Mouse (Mus musculus) c-Kit-positive CD71-positive TER-119-positive erythroid progenitor cells, embryonic 14.5 days (primary cell): ENCODE results near the gene Soat1.
A peak's percentile ranks its signal among the peaks of the same experiment; 100 is the strongest.
"Not testable (repeated sequence)": the region's sequence is repeated elsewhere in the genome, so short reads cannot be mapped to it uniquely, and the experiment has no call there.

Experiments used
- DNase-seq: peaks from one replicate; pipeline ENCODE4 v3.0.0-alpha.2; 2013; ENCODE audit warnings: low spot score

Gene Soat1

DNA sequence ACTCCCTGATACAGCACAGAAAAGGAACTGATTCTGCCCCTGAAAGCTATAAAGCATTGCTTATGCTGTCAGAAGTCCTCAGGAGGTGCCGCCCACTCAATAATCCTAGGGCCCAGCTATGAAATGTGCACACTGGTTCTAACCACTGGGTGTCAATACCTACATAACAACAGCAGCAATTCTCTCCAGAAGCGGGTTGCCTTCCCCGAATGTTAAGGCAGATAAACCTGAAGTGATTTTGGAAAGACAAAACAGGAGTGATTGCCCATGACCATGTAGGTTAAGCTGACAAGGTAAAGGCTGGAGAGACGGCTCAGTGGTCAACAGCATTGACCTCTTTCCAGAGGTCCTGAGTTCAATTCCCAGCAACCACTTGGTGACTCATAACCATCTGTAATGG, 48.4 kb downstream of the Soat1 start:
- DNase-seq: no peak

DNA sequence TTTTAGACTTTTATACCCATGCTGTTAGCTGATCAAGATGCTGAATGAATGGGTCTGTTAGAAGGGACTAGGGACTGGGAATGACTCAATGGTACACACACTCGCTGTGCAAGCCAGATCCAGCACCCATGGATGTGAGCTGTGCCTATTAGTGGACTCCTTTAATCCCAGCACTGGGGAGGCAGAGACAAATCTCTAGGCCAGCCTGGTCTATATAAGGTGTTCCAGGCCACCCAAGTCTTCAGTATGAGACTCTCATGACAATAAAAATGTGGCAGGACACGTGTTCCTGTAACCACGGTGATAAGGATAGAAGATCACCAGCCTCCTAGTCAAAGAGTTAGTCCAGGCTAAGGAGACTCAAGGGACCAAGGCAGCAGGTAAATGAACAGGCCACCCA, 50.1 kb downstream of the Soat1 start:
- DNase-seq: no peak

DNA sequence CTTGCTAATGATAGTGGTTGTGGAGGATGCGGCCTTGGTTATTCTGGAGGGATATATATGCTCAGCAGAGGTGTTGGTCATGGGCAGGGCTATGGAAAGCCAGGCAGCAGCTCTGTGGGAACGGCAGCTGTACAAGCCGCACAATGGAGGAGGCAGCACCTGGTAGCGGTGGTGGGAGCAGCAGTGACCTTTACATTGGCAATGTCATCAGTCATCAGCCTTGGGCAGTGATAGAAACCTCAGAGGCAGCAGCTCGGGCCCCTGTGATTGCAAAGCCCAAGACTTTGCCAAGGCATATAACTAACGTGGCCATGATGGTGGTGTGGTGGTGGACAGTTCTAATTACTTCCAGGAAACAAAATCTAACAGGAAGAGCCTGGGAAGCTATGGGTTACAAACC, 50.6 kb downstream of the Soat1 start:
- DNase-seq: no peak

DNA sequence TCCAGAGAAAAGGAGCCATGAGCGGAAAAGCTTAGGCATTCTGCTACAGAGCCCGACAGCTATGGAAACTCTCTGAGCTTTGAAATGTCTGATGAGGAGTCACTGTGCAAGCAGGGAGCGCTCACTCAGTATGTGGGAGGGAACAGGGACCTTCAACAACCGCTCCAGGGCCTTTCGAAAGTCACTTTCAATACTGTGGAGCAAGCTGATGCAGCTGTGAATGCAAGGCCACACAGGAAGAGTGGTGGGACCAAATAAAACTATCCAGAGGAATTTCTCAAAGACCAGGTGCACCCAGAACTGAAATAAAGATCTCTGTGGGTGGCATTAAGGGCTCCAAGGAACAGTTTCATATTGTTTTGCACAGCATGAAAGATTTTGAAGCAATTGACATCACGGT, 51.3 kb downstream of the Soat1 start:
- DNase-seq: no peak

DNA sequence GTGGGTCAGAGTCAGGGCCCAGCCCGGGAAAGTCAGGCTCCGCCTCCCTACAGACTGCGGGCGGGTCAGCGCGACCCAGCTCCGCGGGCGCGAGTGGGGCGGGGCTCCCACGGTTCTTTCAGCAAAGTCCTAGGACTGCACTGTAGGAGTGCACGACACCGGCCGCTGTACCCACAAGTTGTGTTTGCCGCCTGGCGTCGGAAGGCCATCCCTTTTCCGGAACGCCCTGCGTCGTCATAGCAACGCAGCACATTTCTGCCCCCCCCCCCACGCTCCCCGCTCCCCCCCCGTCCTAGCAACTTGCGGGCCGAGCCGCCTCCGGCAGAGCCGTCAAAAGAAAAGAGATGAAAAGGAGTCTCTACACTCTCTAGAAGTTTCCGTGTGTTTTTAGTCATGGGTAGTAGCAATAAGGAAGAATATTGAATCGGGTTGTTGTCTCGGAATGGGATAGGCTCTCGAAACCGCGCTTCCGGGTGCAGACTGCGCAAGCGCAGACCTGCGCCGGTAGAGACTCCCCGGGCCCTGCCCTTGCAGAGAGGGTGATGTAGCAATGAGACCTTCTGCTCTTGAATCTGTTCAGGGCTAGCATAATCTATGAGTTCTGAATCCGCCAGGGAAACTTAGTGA, 53.3 kb downstream of the Soat1 start, which contains the start of gene Axdnd1:
TSS of gene Axdnd1 (minus strand) at position 489 of the 627 bp plus-strand sequence.
- DNase-seq: peak; percentile 85

DNA sequence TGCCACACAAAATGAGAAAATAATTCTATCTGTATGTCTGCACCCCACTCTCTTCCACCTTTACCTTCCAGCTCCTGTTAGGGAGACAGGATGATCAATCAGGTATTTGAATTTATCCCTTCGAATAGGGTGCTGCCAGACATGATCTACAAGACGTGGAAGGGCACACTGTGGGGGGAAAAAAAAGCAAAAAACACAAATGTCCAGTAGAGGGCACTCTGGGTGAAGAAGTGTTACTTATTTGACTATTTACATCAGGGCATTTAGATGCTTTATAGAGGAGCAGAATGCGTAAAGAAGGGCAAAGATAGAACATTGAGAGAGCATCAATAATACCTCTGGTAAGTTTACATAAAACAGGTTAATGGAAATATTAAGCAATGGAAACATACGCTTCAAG, 56.0 kb downstream of the Soat1 start:
- DNase-seq: peak; percentile 59

DNA sequence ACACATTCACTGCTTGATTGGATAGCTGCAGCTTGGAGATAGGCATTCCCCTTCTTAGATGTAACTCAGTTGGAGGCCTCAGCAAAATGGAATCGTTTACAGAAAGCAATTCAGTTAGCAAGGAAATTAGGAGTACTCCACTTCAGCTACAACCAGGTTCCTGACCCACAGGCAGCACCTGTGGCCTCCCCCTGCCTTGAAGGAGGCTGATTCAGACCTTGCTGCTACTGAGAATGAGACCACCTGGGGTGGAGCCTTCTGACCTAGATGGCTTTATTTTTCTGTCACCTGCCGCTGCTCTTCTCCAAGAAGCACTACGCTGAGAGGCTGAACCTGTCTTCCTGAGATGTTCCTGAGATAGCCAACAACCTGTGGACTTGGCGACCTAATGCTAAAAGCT, 65.6 kb downstream of the Soat1 start:
- no peak for DNase-seq

DNA sequence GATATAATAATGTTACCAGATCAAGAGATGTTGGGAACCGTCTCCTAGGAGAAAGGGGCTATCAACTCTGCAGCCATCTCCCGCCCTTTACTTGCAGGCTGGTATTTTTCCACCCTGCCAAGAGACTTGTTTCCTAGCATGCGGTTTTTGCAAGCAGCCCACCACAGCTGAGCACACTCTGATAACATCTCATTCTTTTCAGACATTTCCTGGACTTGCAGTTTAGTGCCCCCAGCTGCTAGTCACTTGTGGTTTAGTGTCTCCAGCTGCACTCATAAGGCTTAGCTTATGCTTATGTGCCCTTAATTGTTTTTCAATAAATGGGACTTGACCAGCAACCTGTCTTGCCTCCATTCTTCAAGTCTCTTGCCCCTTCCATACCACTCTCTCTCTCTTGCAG, 66.1 kb downstream of the Soat1 start:
- DNase-seq: no peak

DNA sequence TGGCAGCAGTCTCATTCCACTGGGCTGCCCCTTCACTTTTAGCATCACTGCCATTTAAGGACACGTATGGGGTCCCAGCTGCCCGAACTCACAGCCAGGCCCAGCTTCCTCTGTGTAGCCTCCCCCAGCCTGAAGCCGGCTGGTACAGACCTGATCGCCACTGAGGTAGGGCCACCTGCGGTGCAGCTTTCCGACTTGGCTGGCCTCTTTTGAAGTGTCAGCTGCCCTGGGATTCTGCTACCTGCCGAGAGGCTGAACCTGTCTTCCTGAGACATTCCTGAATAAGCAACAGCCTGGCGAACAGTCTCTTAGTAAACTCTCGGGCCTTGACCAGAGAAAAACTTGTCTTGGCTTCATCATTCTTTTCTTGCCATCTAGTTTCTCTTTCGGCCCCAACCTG, 70.9 kb downstream of the Soat1 start:
- no peak for DNase-seq

DNA sequence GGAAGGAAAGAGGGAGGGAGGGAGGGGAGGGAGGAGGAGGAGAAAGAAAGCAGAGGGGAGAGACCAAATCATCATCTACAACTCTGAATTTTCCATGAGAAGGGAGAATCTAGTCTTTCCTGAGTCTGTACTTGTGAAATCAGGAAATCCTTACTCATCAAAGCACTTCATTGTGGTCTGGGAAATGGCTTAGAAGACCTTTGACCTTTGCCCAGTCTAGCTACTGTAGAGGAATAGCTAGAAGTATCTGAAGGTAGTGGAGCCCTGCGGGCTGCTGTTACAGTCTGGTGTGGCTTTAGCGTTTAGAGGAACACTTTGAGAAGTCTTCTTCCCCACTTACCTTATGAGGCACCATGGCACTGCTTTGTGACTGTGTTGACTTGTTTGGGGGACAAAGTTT, 71.6 kb downstream of the Soat1 start:
- DNase-seq: no peak

DNA sequence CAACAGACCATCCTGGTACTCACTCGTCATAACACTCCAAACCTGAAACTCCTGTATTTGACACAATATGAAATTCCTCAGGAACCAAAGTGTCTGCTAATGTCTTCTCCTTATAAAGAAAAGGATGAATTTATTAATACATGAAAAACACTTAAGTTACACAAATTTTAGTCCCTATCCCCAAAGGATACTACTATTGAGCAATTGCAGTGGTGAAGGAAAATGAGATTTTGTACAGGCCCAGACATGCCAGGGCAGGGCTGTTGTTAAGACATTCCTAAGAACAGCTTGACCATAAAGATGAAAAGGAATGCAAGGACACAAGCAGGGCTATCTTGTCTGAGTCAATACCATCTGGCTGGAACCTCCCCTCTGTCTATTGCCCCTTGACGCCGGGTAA, 74.0 kb downstream of the Soat1 start:
- not testable (repeated sequence) for DNase-seq

DNA sequence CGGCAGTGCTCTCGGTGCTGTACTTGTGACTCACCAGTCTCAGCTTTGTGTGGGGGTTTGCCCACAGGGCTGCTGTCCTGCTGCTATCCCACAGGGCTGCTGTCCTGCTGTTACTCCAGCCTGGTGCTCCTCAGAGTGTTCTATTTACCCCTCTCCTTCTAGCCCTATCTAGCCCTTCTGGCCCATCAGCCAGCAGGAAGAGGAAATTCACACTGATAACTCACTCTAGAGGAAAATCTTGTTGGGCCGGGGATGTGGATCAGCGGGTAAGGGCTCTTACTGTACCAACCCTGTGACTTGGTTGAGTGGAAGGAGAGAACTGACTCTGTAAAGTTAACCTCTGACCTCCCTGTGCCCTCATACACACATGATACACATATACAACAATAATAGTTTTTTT, 81.0 kb downstream of the Soat1 start:
- DNase-seq: no peak

DNA sequence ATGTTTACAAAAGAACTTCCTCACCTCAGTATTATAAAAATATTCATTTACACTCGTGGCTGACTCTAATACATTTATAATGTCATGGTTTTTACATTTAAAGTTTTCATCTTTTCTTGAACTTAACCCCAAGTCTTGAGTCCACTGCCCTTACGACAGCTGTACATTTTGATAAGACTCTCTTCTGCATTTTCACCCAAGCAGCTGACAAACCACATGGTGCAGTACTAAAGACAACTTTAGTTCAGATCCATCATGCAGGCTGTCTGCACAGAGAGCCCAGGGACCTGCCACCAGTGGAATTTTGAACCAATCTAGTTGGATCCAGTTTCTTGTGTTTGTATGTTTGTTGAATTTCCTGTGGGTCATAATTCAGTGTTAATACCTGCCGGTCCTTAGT, 87.3 kb downstream of the Soat1 start:
- peak; percentile 28 for DNase-seq

DNA sequence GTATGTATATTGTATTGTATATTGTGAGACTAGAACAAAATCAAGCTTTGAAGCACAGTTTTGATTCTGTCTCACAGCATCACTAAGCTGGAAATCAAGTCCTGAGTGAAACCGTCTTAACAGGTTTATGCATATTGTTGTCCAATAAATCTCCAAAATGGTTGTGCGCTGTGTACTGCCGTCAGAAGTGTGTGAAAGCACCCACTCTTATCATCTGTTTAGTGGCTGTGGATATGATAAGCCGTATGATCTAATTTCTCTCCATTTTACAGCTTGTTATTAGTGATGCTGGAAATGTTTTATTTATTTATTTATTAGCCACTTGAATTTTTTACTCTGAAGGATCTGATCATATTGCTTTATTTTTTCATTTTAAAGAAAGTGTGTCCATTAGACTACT, 87.9 kb downstream of the Soat1 start:
- peak; percentile 9 for DNase-seq

DNA sequence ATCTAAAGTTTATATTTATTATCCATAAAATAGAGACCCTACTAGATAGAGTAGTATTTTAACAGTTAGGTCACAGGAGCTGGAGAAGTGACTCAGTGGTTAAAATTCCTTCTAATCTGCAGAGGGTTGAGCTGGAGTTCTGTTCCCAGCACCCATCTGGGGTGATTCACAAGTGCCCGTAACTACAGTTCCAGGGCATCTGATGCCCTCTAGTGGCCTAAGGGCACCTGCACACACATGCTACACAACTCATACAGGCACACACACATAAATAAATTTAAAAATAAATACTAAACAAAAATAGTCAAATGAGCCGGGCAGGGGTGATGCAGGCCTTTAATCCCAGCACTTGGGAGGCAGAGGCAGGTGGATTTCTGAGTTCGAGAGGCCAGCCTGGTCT, 92.9 kb downstream of the Soat1 start:
- DNase-seq: no peak
